Mouse (Mus musculus) right cerebral cortex, postnatal 36 days (tissue): ENCODE measurements around the gene Znrf1.
"Not testable (repeated sequence)": the region's sequence is repeated elsewhere in the genome, so short reads cannot be mapped to it uniquely, and the experiment has no call there.

Source experiments
- DNase-seq, 2 experiments: peaks; one replicate each; pipeline ENCODE4 v3.0.0; 2022; ENCODE audit warnings: low spot score in 2 of 2, mixed read lengths in 1 of 2

The Znrf1 gene

GRCm38 (mm10) chr8:111630105-111630521, 94.2 kb downstream of the Znrf1 start, which contains the start of gene Ldhd:
Ldhd (minus strand) TSS chr8:111630374.
- DNase-seq: no peak

- DNase-seq: no peak
Observed at GRCm38 (mm10) chr8:111631589-111631988, 95.7 kb downstream of the Znrf1 start.

- DNase-seq: no peak
Observed at GRCm38 (mm10) chr8:111632976-111633375, 97.1 kb downstream of the Znrf1 start.

GRCm38 (mm10) chr8:111638086-111638485, 102.2 kb downstream of the Znrf1 start:
- DNase-seq: no peak

- no peak for DNase-seq
Observed at GRCm38 (mm10) chr8:111641064-111641463, 105.2 kb downstream of the Znrf1 start.

- DNase-seq: no peak
Observed at GRCm38 (mm10) chr8:111642496-111642895, 106.6 kb downstream of the Znrf1 start.

- no peak for DNase-seq
Observed at GRCm38 (mm10) chr8:111642939-111643263, 107.0 kb downstream of the Znrf1 start.

GRCm38 (mm10) chr8:111643264-111644141, 107.6 kb downstream of the Znrf1 start, which contains the start of gene Zfp1:
Zfp1 (plus strand) TSS chr8:111643401.
- DNase-seq: peak; percentile 90 to 93

GRCm38 (mm10) chr8:111644286-111645051, 108.6 kb downstream of the Znrf1 start:
- not testable (repeated sequence) for DNase-seq

GRCm38 (mm10) chr8:111645715-111646114, 109.8 kb downstream of the Znrf1 start:
- DNase-seq: no peak

- DNase-seq: no peak
Observed at GRCm38 (mm10) chr8:111648834-111649233, 112.9 kb downstream of the Znrf1 start.

- DNase-seq: no peak
Observed at GRCm38 (mm10) chr8:111650651-111651050, 114.8 kb downstream of the Znrf1 start.

- no peak for DNase-seq
Observed at GRCm38 (mm10) chr8:111653524-111653923, 117.6 kb downstream of the Znrf1 start.

GRCm38 (mm10) chr8:111657312-111657854, 121.5 kb downstream of the Znrf1 start:
- DNase-seq: no peak

GRCm38 (mm10) chr8:111658819-111659423, 123.0 kb downstream of the Znrf1 start:
- DNase-seq: no peak

GRCm38 (mm10) chr8:111662473-111662872, 126.6 kb downstream of the Znrf1 start:
- peak; percentile 66 to 71 for DNase-seq

- DNase-seq: no peak
Observed at GRCm38 (mm10) chr8:111666751-111667150, 130.9 kb downstream of the Znrf1 start.
